Comparison of ENCODE assay signal across 18 mouse cellular contexts in the genomic region with DNA sequence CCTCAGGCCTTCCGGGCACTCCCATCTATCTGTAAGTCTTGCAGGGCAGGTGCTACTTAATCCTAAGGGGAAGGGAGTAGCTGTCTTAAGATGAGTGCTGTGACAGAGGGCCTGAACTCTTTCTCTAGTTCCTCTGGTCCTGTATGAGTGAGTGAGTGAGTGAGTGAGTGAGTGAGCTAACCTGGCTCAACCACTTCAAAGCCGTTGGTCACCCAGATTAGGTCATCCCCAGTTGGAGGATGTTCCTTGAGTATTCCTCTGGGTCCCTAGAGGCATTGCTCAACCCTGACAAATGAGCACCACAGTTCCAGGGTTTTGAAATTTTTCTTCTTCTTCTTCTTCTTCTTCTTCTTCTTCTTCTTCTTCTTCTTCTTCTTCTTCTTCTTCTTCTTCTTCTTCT.
"Had no signal": no experiment of that assay in that cellular context is flagged by ENCODE, and none has a peak within 500 bp of the region (broad histone marks: within the 10 kb centered on the region; RNA-seq: fewer than 3 reads in every experiment).

No protein-coding gene starts in this region.

- H3K9ac ChIP-seq: liver, embryonic 14.5 days; lung, embryonic 14.5 days; midbrain, embryonic 13.5 days; neural tube, embryonic 12.5 days had no signal

- H3K4me2 ChIP-seq: lung, embryonic 14.5 days; midbrain, embryonic 11.5 days; midbrain, embryonic 13.5 days; neural tube, embryonic 12.5 days had no signal

- H3K9me3 ChIP-seq: megakaryocyte, embryonic 14.5 days; midbrain, embryonic 13.5 days; neural tube, embryonic 12.5 days had no signal

- ATAC-seq: midbrain, embryonic 13.5 days; midbrain, embryonic 16.5 days had no signal

- DNase-seq: lung, adult 18-20 months; lung, embryonic 14.5 days; lung, postnatal 10 days; lung, postnatal 4 days; retina, postnatal 1 day; right cerebral cortex, adult 18-20 months; right cerebral cortex, postnatal 25 days; right cerebral cortex, postnatal 4 days; spleen, adult 18-20 months; thymus, adult 18-20 months; thymus, postnatal 25 days; thymus, postnatal 4 days had no signal

- H3K4me3 ChIP-seq: megakaryocyte, embryonic 14.5 days; midbrain, embryonic 13.5 days; neural tube, embryonic 12.5 days had no signal

- H3K27me3 ChIP-seq: midbrain, embryonic 13.5 days; neural tube, embryonic 12.5 days had no signal

- H3K4me1 ChIP-seq: midbrain, embryonic 13.5 days; neural tube, embryonic 12.5 days had no signal

- H3K27ac ChIP-seq: liver, embryonic 14.5 days; midbrain, embryonic 13.5 days; neural tube, embryonic 12.5 days had no signal

- H3K36me3 ChIP-seq: midbrain, embryonic 13.5 days; neural tube, embryonic 12.5 days had no signal
